Mouse (Mus musculus) embryonic fibroblast, embryonic 13.5 days (primary cell): ENCODE data around the gene Psmf1.

Experiments used
- CTCF ChIP-seq: IDR thresholded peaks from 2 replicates; pipeline ENCODE4 v1.5.1; 2011; ENCODE audit warnings: mild to moderate bottlenecking, control low read depth, low read length, moderate library complexity, borderline replicate concordance; ENCODE audit not compliant: insufficient read depth
- POLR2A ChIP-seq: IDR thresholded peaks from 2 replicates; pipeline ENCODE4 v1.6.1; 2011; ENCODE audit warnings: low read depth, mild to moderate bottlenecking, control low read depth, low read length, moderate library complexity

DNA sequence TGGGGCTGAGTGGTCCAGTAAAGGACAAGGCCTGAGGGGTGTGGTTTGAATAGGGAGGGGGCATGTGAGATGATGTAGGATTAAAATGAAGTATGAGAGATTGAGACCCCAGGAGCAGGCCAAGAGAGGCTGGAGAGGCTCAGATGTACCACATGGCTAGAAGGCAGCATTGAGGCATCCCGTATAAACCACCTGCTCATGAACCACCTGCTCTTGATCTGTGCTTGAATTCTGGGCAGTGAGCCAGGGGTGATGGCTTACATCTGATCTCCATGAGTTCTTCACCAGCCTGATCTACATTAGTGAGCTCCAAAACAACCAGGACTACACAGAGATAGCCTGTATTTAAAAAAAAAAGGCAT lies 73.0 kb downstream of the Psmf1 start:
- TF ChIP-seq CTCF (no peak), POLR2A (no peak)
